Mouse (Mus musculus): ENCODE results near the gene Zfp651. TPM values are rescaled to one million over a fixed set of nuclear protein-coding genes. Genes with fewer than 3 reads are reported as not detected.

Zfp651 gene
- polyA plus RNA-seq, 1 experiment from 2014 or later, result 4.0 TPM

GRCm38 (mm10) chr9:121820765-121821164 is 61.6 kb downstream of the Zfp651 start:
- Histone ChIP-seq H3K27ac (ENCODE audit: low read length) (no peak overlapping the region), H3K36me3 (ENCODE audit: control insufficient read depth, insufficient read depth, low read length) (no peaks in the 10 kb centered on the region), H3K4me3 (ENCODE audit: low read length) (no peak overlapping the region), H3K4me1 (ENCODE audit: control insufficient read depth, insufficient read depth, low read length) (no peaks in the 10 kb centered on the region), H3K4me2 (ENCODE audit: low read depth, low read length) (no peak overlapping the region), H3K9me3 (ENCODE audit: control insufficient read depth, low read length) (no peaks in the 10 kb centered on the region), H3K27me3 (replicated peaks; ENCODE audit: control insufficient read depth, insufficient read depth, low read length) (no peaks in the 10 kb centered on the region), H3K9ac (ENCODE audit: low read depth, low read length) (no peak overlapping the region)
- WGBS, result 72% methylated on average over 5 of the region's 5 CpGs
- ATAC-seq, result no peak

Other genes starting within 250 kb of the Zfp651 start
- not detected in 2 replicates for gene Lyzl4, start 117.2 kb upstream of the Zfp651 start, polyA plus RNA-seq (2015; fragmentation: Nextera tagmentation; extraction: Ambion mirVana)
- 6.8 and 8.9 TPM in 2 replicates for gene Vipr1, start 116.6 kb upstream of the Zfp651 start, polyA plus RNA-seq (2015; fragmentation: Nextera tagmentation; extraction: Ambion mirVana)
- 16.1 and 16.4 TPM in 2 replicates for gene Sec22c, start 53.8 kb upstream of the Zfp651 start, polyA plus RNA-seq (2015; fragmentation: Nextera tagmentation; extraction: Ambion mirVana)
- 124 and 144 TPM in 2 replicates for gene Ss18l2, start 49.0 kb upstream of the Zfp651 start, polyA plus RNA-seq (2015; fragmentation: Nextera tagmentation; extraction: Ambion mirVana)
- 44.8 and 46.3 TPM in 2 replicates for gene Nktr, start 40.2 kb upstream of the Zfp651 start, polyA plus RNA-seq (2015; fragmentation: Nextera tagmentation; extraction: Ambion mirVana)
- gene Klhl40, start 18.3 kb downstream of the Zfp651 start, polyA plus RNA-seq (2015; fragmentation: Nextera tagmentation; extraction: Ambion mirVana), result 0.27 and 0.32 TPM in 2 replicates
- gene Hhatl, start 33.2 kb downstream of the Zfp651 start, polyA plus RNA-seq (2015; fragmentation: Nextera tagmentation; extraction: Ambion mirVana), result 1.2 and 2.1 TPM in 2 replicates
- gene Ccdc13, start 80.1 kb downstream of the Zfp651 start, polyA plus RNA-seq (2015; fragmentation: Nextera tagmentation; extraction: Ambion mirVana), result 0.66 and 0.81 TPM in 2 replicates
- gene Higd1a, start 99.0 kb downstream of the Zfp651 start, polyA plus RNA-seq (2015; fragmentation: Nextera tagmentation; extraction: Ambion mirVana), result 149 and 162 TPM in 2 replicates
- gene Ackr2, start 139.0 kb downstream of the Zfp651 start, polyA plus RNA-seq (2015; fragmentation: Nextera tagmentation; extraction: Ambion mirVana), result 0.62 and 0.98 TPM in 2 replicates
- not detected in 2 replicates for gene Cyp8b1, start 157.0 kb downstream of the Zfp651 start, polyA plus RNA-seq (2015; fragmentation: Nextera tagmentation; extraction: Ambion mirVana)
- gene Fam198a, start 191.7 kb downstream of the Zfp651 start, polyA plus RNA-seq (2015; fragmentation: Nextera tagmentation; extraction: Ambion mirVana), result 2.7 and 3.5 TPM in 2 replicates
- gene Pomgnt2, start 237.8 kb downstream of the Zfp651 start, polyA plus RNA-seq (2015; fragmentation: Nextera tagmentation; extraction: Ambion mirVana), result 14.4 and 15.9 TPM in 2 replicates